Mouse (Mus musculus): Measurements from ENCODE around the gene Tmod1.

DNA sequence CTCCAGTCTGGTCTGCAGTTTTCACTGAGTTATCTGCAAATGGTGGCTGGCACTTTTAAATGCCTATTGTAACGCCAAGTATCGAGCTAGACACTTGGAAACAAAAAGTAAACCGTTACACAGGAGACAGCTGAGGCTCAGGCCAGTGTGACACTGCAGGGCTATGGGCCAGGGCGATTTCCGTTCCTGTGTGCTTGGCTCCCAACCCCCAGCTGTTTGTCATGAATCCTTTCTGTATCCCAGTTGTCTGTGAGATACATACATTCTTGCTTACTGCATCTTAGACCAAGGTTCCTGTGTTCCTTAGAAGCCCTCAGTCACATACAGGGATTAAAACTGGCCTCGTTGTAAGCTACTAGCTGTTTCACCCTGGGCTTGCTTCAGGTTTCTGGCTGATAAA is 10.5 kb upstream of the Tmod1 start:
- TF ChIP-seq CTCF (IDR thresholded peaks at IDR 0.05; ENCODE audit: control insufficient read depth, insufficient read depth, insufficient read length), result no peak
- TF ChIP-seq MYOD1 (IDR thresholded peaks at IDR 0.05; ENCODE audit: control insufficient read depth, insufficient read length, low read depth), result no peak
- TF ChIP-seq FOSL1 (IDR thresholded peaks at IDR 0.05; ENCODE audit: insufficient read depth, low read length, poor library complexity, severe bottlenecking), result no peak
- no peak for TF ChIP-seq MYOG (IDR thresholded peaks at IDR 0.05; ENCODE audit: control insufficient read depth, extremely low read depth, insufficient read length)
- TF ChIP-seq MAX (IDR thresholded peaks at IDR 0.05), result no peak

Measured in C2C12 (cell line).